Mouse (Mus musculus): ENCODE data around the gene Plpp2. TPM values are rescaled to one million over a fixed set of nuclear protein-coding genes. Genes with fewer than 3 reads are reported as not detected.

The Plpp2 gene
- polyA plus RNA-seq, 1 experiment, result 3.6 TPM

GRCm38 (mm10) chr10:79553691-79554090, 20.1 kb upstream of the Plpp2 start:
- H3K4me1 ChIP-seq (ENCODE audit: control insufficient read depth, insufficient read depth, low read length), result peaks cover 5% of the 10 kb centered on the region
- peak overlapping the region; percentile 45; the same call in 1 of the 2 replicates for H3K4me3 ChIP-seq (ENCODE audit: insufficient read depth, low read length)
- no peak for TF ChIP-seq CTCF (IDR thresholded peaks at IDR 0.05; ENCODE audit: extremely low read depth, insufficient read depth, low read length)
- no peak for TF ChIP-seq POLR2A (IDR thresholded peaks at IDR 0.05; ENCODE audit: extremely low read depth, insufficient read depth, low read length)
- no peak overlapping the region for H3K27ac ChIP-seq (ENCODE audit: insufficient read depth, low read length)

DNA sequence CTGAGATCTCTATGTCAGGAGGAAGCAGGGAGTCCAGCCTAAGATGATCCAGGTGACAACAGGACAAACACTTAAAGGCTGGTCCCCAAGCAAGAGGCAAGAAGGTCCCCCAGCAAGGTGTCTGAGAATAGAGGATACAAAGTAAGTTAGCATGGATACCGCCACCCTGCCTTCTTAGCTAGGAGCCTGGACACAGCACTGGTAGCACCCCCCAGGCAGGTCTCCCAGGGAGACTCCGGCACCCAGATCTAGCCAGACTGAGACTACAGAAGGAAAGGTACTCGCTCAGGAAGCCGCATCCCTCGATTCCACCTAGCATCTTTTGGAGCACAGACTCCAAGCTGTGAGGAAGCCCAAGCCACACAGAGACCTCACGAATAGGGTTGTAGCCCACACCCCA, 19.6 kb upstream of the Plpp2 start:
- Histone ChIP-seq H3K4me1 (ENCODE audit: control insufficient read depth, insufficient read depth, low read length) (peaks cover 5% of the 10 kb centered on the region), H3K4me3 (ENCODE audit: insufficient read depth, low read length) (no peak overlapping the region; the same call in 1 of the 2 replicates), H3K27ac (ENCODE audit: insufficient read depth, low read length) (no peak overlapping the region)
- TF ChIP-seq POLR2A (IDR thresholded peaks at IDR 0.05; ENCODE audit: extremely low read depth, insufficient read depth, low read length) (no peak), CTCF (IDR thresholded peaks at IDR 0.05; ENCODE audit: extremely low read depth, insufficient read depth, low read length) (no peak)

GRCm38 (mm10) chr10:79552531-79552930, 18.9 kb upstream of the Plpp2 start:
- no peak overlapping the region for H3K4me3 ChIP-seq (ENCODE audit: insufficient read depth, low read length)
- no peak overlapping the region for H3K27ac ChIP-seq (ENCODE audit: insufficient read depth, low read length)
- peaks cover 5% of the 10 kb centered on the region for H3K4me1 ChIP-seq (ENCODE audit: control insufficient read depth, insufficient read depth, low read length)
- no peak for TF ChIP-seq POLR2A (IDR thresholded peaks at IDR 0.05; ENCODE audit: extremely low read depth, insufficient read depth, low read length)
- TF ChIP-seq CTCF (IDR thresholded peaks at IDR 0.05; ENCODE audit: extremely low read depth, insufficient read depth, low read length), result no peak

- TF ChIP-seq CTCF (IDR thresholded peaks at IDR 0.05; ENCODE audit: extremely low read depth, insufficient read depth, low read length) (no peak), POLR2A (IDR thresholded peaks at IDR 0.05; ENCODE audit: extremely low read depth, insufficient read depth, low read length) (no peak)
- no peak overlapping the region for H3K4me3 ChIP-seq (ENCODE audit: insufficient read depth, low read length)
These were observed 16.8 kb upstream of the Plpp2 start for GRCm38 (mm10) chr10:79550366-79550765.

GRCm38 (mm10) chr10:79548971-79549723, 15.6 kb upstream of the Plpp2 start:
- TF ChIP-seq POLR2A (IDR thresholded peaks at IDR 0.05; ENCODE audit: extremely low read depth, insufficient read depth, low read length), result no peak
- no peak for TF ChIP-seq CTCF (IDR thresholded peaks at IDR 0.05; ENCODE audit: extremely low read depth, insufficient read depth, low read length)
- no peak overlapping the region for H3K4me3 ChIP-seq (ENCODE audit: insufficient read depth, low read length)
- H3K4me1 ChIP-seq (ENCODE audit: control insufficient read depth, insufficient read depth, low read length), result peaks cover 5% of the 10 kb centered on the region
- H3K27ac ChIP-seq (ENCODE audit: insufficient read depth, low read length), result no peak overlapping the region

More at GRCm38 (mm10) chr10:79550366-79550765, 16.8 kb upstream of the Plpp2 start:
- Histone ChIP-seq H3K4me1 (ENCODE audit: control insufficient read depth, insufficient read depth, low read length) (peaks cover 5% of the 10 kb centered on the region), H3K27ac (ENCODE audit: insufficient read depth, low read length) (no peak overlapping the region)

GRCm38 (mm10) chr10:79548546-79548945, 14.9 kb upstream of the Plpp2 start:
- Histone ChIP-seq H3K27ac (ENCODE audit: insufficient read depth, low read length) (no peak overlapping the region), H3K4me3 (ENCODE audit: insufficient read depth, low read length) (no peak overlapping the region), H3K4me1 (ENCODE audit: control insufficient read depth, insufficient read depth, low read length) (peaks cover 3% of the 10 kb centered on the region)
- TF ChIP-seq POLR2A (IDR thresholded peaks at IDR 0.05; ENCODE audit: extremely low read depth, insufficient read depth, low read length) (no peak), CTCF (IDR thresholded peaks at IDR 0.05; ENCODE audit: extremely low read depth, insufficient read depth, low read length) (no peak)

GRCm38 (mm10) chr10:79547148-79547675, 13.6 kb upstream of the Plpp2 start:
- no peak overlapping the region for H3K27ac ChIP-seq (ENCODE audit: insufficient read depth, low read length)
- H3K4me3 ChIP-seq (ENCODE audit: insufficient read depth, low read length), result no peak overlapping the region
- H3K4me1 ChIP-seq (ENCODE audit: control insufficient read depth, insufficient read depth, low read length), result no peaks in the 10 kb centered on the region
- TF ChIP-seq CTCF (IDR thresholded peaks at IDR 0.05; ENCODE audit: extremely low read depth, insufficient read depth, low read length), result no peak
- no peak for TF ChIP-seq POLR2A (IDR thresholded peaks at IDR 0.05; ENCODE audit: extremely low read depth, insufficient read depth, low read length)

DNA sequence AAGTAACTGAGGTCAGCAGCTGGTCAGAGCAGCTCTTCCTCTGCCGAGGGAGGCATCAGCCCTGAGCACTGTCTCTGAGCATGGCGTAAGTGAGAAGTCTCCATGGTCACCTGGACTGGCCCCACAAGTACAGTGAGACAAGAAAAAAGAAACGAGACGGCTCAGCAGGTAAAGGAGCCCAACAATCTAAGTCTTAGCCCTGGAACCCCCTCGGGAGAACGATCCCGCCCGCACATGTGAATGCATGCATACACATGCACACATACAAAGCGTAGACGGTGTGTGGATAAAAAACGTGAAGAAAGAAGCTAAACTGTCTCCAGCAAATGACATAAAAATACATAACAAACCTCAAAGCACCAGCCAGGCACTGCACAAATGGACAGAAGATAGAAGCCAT, 12.9 kb upstream of the Plpp2 start:
- Histone ChIP-seq H3K27ac (ENCODE audit: insufficient read depth, low read length) (no peak overlapping the region), H3K4me1 (ENCODE audit: control insufficient read depth, insufficient read depth, low read length) (no peaks in the 10 kb centered on the region), H3K4me3 (ENCODE audit: insufficient read depth, low read length) (no peak overlapping the region)
- TF ChIP-seq POLR2A (IDR thresholded peaks at IDR 0.05; ENCODE audit: extremely low read depth, insufficient read depth, low read length) (no peak), CTCF (IDR thresholded peaks at IDR 0.05; ENCODE audit: extremely low read depth, insufficient read depth, low read length) (no peak)

- no peak for TF ChIP-seq CTCF (IDR thresholded peaks at IDR 0.05; ENCODE audit: extremely low read depth, insufficient read depth, low read length)
- no peak for TF ChIP-seq POLR2A (IDR thresholded peaks at IDR 0.05; ENCODE audit: extremely low read depth, insufficient read depth, low read length)
- Histone ChIP-seq H3K4me1 (ENCODE audit: control insufficient read depth, insufficient read depth, low read length) (no peaks in the 10 kb centered on the region), H3K4me3 (ENCODE audit: insufficient read depth, low read length) (no peak overlapping the region)
These were observed 12.3 kb upstream of the Plpp2 start for GRCm38 (mm10) chr10:79545891-79546290.

GRCm38 (mm10) chr10:79544631-79545030, 11.0 kb upstream of the Plpp2 start:
- H3K27ac ChIP-seq (ENCODE audit: insufficient read depth, low read length), result no peak overlapping the region
- no peak overlapping the region for H3K4me3 ChIP-seq (ENCODE audit: insufficient read depth, low read length)
- no peaks in the 10 kb centered on the region for H3K4me1 ChIP-seq (ENCODE audit: control insufficient read depth, insufficient read depth, low read length)
- no peak for TF ChIP-seq POLR2A (IDR thresholded peaks at IDR 0.05; ENCODE audit: extremely low read depth, insufficient read depth, low read length)
- TF ChIP-seq CTCF (IDR thresholded peaks at IDR 0.05; ENCODE audit: extremely low read depth, insufficient read depth, low read length), result no peak

More at GRCm38 (mm10) chr10:79545891-79546290, 12.3 kb upstream of the Plpp2 start:
- H3K27ac ChIP-seq (ENCODE audit: insufficient read depth, low read length), result no peak overlapping the region
